Mouse (Mus musculus) MEL (cell line): ENCODE results near the gene Slc34a2.

ENCODE experiments used
- CTCF ChIP-seq, 3 experiments: IDR thresholded peaks in 2 of 3; conservative IDR thresholded peaks in 1 of 3; 2 replicates each; pipeline ENCODE4 v1.5.1; 2011 to 2012; ENCODE audit warnings: low read length in 3 of 3, low read depth in 2 of 3, mild to moderate bottlenecking in 2 of 3, improper control_type of control experiment in 1 of 3, inconsistent platforms in 1 of 3, mixed read lengths in 1 of 3, moderate library complexity in 1 of 3; ENCODE audit not compliant: control insufficient read depth in 1 of 3, insufficient read depth in 1 of 3, poor library complexity in 1 of 3, severe bottlenecking in 1 of 3
- MEF2A ChIP-seq: IDR thresholded peaks from 2 replicates; pipeline ENCODE4 v1.6.1; 2014; ENCODE audit warnings: low read depth, mild to moderate bottlenecking, inconsistent platforms, low read length, improper control_type of control experiment; ENCODE audit not compliant: poor library complexity, insufficient replicate concordance, severe bottlenecking; ENCODE audit errors: extremely low read depth
- POLR2A ChIP-seq, 2 experiments: IDR thresholded peaks; 2 replicates each; pipeline ENCODE4 v1.6.1; 2011 to 2012; ENCODE audit warnings: low read length in 2 of 2, mild to moderate bottlenecking in 2 of 2, control low read depth in 1 of 2, improper control_type of control experiment in 1 of 2, low read depth in 1 of 2, moderate library complexity in 1 of 2; ENCODE audit not compliant: control insufficient read depth in 1 of 2, insufficient read depth in 1 of 2, poor library complexity in 1 of 2
- POLR2AphosphoS2 ChIP-seq: IDR thresholded peaks from 2 replicates; pipeline ENCODE4 v1.6.1; 2011; ENCODE audit warnings: low read length, improper control_type of control experiment
- RAD21 ChIP-seq: IDR thresholded peaks from 2 replicates; pipeline ENCODE4 v1.6.1; 2011; ENCODE audit warnings: mild to moderate bottlenecking, low read depth, low read length, improper control_type of control experiment
- SIN3A ChIP-seq: IDR thresholded peaks from 2 replicates; pipeline ENCODE4 v1.6.1; 2012; ENCODE audit warnings: low read length, improper control_type of control experiment, inconsistent platforms
- SMC3 ChIP-seq: IDR thresholded peaks from 2 replicates; pipeline ENCODE4 v1.6.1; 2011; ENCODE audit warnings: low read depth, low read length, improper control_type of control experiment
- TBP ChIP-seq: IDR thresholded peaks from 2 replicates; pipeline ENCODE4 v1.8.0; 2011; ENCODE audit warnings: low read depth, low read length, improper control_type of control experiment
- ZC3H11A ChIP-seq: IDR thresholded peaks from 2 replicates; pipeline ENCODE4 v1.6.1; 2012; ENCODE audit warnings: low read depth, mild to moderate bottlenecking, inconsistent platforms, low read length, improper control_type of control experiment
- ZMIZ1 ChIP-seq: IDR thresholded peaks from 2 replicates; pipeline ENCODE4 v1.6.1; 2012; ENCODE audit warnings: low read depth, mild to moderate bottlenecking, inconsistent platforms, low read length, improper control_type of control experiment, moderate library complexity

DNA sequence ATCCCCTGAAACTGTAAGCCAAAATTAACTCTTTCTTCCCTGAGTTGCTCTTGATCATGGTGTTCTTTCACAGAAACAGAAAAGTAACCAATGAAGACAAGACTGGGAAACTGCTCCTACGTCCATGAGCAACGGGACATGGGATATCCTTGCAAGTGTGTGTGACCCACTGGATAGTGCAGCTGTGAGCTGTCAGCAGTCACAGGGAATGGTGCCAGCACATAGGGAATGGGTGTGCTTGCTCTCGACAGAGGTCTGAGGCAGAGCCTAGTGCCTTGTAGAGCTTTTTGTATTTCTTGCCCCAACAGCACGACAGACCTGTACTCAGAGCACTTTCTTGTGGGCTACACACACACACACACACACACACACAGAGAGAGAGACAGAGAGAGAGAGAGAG, 68.2 kb downstream of the Slc34a2 start:
- TF ChIP-seq ZC3H11A (no peak), POLR2A (IDR thresholded peaks at IDR 0.05; ENCODE audit: control insufficient read depth in 1 of 2, insufficient read depth in 1 of 2, low read depth in 1 of 2, low read length in 2 of 2, poor library complexity in 1 of 2) (no peak), SIN3A (no peak), TBP (no peak), SMC3 (no peak), ZMIZ1 (no peak), CTCF (IDR thresholded peaks at IDR 0.05 in 2 of 3, conservative IDR thresholded peaks at IDR 0.05 in 1 of 3; ENCODE audit: control insufficient read depth in 1 of 3, insufficient read depth in 1 of 3, low read depth in 2 of 3, low read length in 3 of 3, poor library complexity in 1 of 3, severe bottlenecking in 1 of 3) (no peak), RAD21 (no peak), MEF2A (no peak), POLR2AphosphoS2 (no peak)
